Mouse (Mus musculus) yolk sac, embryonic 10.5 days (tissue): ENCODE data around the gene Gaa.
"Not testable (repeated sequence)": the region's sequence is repeated elsewhere in the genome, so short reads cannot be mapped to it uniquely, and the experiment has no call there.

Experiments
- DNase-seq: peaks from one replicate; pipeline ENCODE4 v3.0.0-alpha.2; 2017; ENCODE audit warnings: low spot score

The Gaa gene

DNA sequence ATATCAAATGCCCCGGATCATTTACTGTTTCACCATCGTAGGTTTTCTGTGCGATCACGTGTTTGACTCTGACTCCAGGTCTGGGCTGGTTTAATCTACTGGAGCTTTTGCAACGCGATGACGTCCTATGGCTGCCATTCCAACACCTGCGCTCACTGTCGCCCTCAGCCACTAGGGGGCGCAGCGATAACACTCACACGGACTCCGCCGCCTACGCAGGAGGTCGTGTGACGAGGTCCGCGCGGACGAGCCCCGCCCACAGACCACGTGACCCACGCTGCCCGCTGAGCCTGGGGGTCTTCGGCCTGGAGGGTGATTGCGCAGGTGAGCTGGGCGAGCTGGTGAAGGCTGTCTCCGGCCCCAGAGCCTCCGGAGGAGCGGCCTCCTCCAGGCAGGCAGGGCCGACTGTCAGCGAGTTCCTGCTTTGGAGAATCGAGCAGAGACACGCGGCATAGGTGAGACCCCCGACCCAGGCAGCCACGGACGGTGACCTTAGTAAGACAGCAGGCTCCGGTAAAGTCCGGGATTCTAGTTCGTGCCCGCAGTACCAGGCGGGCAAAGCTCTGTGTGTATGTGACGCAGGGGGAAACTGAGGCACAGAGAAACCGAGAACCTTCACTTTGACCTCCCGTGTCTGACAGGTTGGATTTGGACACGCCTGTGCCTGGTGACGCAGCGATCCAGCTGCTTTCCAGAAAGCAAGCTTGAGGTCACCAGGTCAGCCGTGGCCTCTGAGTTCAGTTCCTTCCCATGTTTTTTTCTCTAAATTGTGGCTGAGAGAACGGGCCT is at the start of gene Gaa:
Gene Gaa, plus strand, starts transcription at position 120 of the 789 bp plus-strand sequence.
- DNase-seq, result peak; percentile 93

DNA sequence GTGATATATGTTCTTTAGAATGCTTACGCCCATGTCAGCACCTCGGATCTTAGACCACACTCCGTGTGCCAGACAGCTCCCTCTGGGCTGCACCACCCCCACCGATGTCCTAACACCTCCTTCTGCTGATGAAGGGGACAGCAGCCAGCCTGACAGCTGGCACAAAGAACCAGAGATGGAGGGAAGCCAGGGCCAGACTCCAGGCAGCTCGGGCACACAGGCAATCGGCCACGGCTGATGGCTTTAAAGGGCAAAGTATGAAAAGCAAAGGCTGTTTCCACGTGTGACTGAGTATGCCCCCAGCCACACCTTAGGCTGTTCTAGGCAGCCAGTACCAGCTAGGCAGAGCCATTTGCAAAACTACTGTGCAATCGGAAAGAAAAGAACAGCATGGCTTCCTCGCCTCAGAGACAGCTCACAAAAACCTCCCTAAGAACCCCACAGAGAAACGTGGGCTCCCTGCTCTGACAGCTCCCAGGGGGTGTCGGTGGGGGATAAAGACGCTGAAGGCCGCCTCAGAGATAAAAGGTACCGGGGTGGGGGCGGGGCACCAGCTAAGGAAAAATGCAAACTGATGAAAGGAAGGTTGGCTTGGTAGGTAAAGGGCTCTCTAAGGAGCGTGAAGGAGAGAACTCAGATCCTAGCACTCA is 47.7 kb upstream of the Gaa start:
- DNase-seq, result no peak

DNA sequence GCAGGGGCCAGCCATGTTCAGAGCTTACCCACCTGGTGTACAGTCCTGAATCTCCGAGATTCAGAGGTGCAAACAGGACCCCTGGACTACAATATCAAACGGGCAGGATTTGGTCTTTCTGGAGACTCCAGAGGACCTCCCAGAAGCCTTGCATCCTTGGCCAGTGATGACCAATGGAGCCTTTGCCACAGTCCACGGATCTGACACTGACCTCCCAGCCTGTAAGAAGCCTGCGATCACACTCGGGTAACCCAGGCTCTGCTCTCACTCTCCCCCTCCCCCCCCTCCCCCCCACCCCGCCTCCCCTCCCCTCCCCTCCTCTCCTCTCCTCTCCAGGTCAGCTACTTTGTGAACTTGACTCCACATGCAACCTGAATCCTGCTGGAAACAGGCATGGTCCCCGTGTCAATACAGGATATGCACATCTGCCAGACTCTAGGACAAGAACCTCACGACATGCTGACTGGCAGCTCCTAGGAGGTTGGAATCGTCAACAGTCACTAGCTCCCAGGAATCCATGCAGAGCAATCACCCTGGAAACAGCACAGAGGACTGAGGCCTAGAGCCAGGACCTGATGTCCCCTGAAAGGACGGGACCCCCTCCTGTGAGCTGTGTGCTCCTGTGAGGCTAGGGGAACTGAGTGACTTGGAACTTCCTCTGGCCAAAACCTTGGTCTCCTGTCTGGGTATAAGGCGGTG is 45.7 kb upstream of the Gaa start:
- DNase-seq, result no peak

GRCm38 (mm10) chr11:119223124-119223890 is 44.4 kb upstream of the Gaa start:
- no peak for DNase-seq

DNA sequence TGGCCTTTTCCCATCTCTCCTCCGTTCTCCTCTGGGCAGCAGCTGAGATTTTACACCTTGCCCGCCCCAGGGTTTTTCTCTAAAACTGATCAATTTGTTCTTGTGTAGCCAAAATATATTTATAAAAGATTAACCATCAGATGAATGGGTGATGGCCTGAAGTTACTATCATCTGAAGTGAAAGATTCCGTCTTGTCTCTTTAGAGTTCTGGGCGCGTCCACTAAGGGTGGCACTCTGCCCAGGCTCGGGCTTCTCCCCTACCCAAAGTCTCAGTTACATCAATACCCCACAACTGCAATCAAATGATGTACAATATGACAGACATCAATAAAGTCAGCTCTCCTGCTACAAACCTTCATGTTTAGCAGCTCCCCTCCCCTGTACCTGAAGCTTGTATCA is 42.8 kb upstream of the Gaa start:
- DNase-seq, result no peak

GRCm38 (mm10) chr11:119225634-119226033 is 42.1 kb upstream of the Gaa start:
- no peak for DNase-seq

DNA sequence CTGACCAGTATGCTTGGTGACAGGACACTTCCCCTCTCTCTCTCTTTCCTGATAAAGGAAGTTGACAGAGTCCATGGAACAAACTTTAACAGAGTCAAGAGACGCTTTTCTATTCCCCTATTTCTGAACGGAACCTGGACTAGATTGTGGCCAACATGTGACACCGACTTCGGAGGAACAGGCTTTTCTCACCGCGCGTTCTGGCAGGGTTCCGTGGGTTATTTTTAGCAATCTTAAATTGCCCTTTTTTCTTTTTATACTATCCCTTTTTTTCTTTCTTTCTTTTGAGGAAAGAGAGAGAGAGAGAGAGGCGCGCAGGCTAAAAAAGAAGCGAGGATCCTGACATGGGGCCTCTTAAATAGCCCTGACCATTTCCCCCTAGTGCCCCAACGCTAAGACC is 40.1 kb upstream of the Gaa start:
- no peak for DNase-seq

DNA sequence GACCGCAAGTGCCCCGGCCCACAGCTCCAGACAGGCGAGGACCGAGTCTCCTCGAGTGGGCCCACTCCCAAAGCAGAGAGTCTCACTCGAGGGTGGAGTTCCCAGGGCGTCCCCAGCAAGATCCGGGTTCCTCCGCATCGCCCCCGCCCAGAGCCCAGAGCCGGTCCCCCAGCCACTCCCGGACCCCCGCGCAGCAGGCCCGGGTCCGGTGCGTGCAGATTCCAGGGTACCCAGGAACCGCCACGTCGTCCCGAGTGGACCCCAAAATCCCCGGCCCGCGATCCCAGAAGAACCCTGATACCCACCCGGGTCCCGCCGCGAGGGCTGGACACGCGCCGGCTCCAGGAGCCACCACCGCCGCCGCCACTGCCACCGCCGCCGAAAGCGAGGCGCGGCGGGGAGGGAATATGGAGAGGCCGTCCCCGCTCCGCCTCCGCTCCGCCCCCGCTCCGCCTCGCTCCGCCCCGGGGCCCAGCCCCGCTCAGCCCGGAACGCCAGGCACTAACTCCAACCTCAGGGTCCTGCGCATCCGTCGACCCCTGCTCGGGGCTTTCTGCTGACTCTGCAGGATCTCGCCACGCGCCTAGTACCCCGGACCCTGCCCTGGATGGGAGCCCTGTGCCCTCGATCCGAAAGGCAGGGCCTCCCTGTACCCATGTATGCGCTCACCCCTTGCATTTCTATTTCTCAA is 39.5 kb upstream of the Gaa start, which contains the start of the genes Tbc1d16 and Ccdc40:
Gene Tbc1d16, minus strand, starts transcription at position 409 of the 691 bp plus-strand sequence.
Gene Ccdc40, plus strand, starts transcription at position 482 of the 691 bp plus-strand sequence.
- DNase-seq, result peak; percentile 81

DNA sequence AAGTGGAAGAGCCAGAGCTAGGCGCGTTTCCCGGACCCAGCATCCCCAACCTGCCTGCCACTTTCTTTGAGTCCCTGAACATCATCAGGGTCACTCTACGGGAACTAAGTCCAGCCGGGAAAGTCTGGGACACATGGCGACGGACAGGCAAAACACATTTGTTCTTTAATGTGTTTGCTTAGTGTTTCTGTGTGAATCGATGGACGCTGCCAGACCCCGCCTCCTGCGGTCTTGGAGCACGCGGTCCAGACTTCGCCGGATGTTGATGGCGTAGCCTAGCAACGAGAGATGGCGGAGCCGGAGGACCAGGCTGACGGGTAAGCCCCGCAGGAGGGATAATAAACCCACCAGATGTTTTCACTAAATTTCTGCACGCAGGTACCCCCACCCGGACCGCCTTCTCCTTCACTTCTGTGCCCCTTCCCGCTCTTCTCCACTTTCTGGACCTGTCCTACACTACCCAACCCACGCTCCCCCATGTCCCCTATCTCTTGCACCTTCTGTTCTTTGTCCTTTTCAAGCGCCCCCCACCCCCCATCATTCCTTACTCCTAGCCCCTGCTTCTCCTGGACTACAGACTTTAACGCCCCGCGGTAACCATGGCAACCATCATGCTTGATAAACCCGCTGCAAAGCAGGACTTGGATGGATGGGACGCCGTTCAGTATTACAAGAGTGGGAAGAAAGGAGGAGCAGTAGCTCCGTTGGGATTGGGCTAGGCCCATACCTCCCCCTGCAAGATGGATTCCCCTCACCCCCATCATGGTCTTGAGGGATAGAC is 38.7 kb upstream of the Gaa start:
- DNase-seq, result peak; percentile 70

DNA sequence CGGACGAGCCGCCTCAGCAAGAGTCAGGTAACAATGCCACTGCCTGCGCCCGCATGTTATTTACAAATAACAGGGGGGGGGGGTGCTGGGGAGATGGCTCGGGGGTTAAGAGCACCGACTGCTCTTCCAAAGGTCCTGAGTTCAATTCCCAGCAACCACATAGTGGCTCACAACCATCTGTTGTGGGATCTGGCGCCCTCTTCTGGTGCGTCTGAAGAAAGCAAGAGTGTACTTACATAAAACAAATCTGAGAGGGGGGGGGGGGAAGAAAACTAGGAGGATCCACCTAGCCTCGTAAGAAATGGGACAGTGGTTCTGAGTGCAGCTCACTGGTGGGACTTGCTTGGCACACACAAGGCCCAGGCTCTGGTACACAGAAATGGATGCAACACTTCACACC is 32.9 kb upstream of the Gaa start:
- DNase-seq, result no peak

GRCm38 (mm10) chr11:119235596-119235995 is 32.1 kb upstream of the Gaa start:
- no peak for DNase-seq

DNA sequence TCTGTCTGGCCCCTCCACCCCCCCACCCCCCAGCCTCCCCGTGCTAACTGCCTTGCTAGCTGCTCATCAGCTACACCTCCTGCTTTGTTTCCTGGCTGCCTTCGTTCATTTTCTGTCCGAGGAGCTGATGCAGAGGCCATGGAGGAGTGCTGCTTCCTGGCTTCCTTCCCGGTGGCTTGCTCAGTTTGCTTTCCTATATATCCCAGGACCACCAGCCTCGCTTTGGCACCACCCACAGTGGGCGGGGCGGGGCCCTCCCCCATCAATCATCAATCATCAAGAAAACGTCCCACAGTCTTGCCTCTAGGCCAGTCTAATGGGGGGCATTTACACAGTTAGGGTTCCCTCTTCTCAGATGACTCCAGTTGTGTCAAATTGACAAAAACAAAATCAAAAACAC is 31.3 kb upstream of the Gaa start:
- no peak for DNase-seq

- no peak for DNase-seq
These were observed 30.7 kb upstream of the Gaa start for GRCm38 (mm10) chr11:119237007-119237406.

DNA sequence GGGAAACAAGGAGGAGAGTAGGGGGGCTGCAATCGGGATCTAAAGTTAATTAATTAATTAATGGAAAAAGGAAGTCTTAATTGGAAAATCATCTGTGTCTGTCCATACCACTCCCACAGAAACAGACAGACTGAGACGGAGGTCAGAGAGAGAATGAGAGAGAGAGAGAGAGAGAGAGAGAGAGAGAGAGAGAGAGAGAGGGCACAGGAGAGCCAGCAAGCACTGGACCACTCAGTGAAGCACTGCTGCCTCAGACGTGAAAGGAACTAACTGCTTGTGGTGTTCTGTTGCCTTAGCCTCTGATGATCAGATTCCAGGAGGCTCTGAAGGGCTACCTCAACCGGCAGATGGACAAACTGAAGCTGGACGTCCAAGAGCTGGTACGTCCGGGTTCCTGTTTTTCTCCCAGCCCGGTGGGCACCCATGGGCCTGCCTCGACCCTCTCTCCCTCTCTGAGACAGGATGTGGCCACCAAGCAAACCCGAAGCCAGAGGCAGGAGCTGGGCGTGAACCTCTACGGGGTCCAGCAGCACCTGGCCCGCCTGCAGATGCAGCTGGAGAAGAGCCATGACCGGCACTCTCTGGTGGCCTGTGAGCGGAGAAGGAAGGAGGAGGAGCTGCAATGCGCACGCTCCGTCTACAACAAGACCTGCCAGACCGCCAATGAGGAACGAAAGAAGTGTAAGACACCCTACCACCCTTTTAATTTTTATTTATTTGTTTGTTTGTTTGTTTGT is 30.0 kb upstream of the Gaa start:
- DNase-seq, result no peak

- DNase-seq, result peak; percentile 62
These were observed 29.4 kb upstream of the Gaa start for GRCm38 (mm10) chr11:119238305-119238721.

GRCm38 (mm10) chr11:119239480-119239879 is 28.2 kb upstream of the Gaa start:
- no peak for DNase-seq

GRCm38 (mm10) chr11:119245543-119245942 is 22.1 kb upstream of the Gaa start:
- not testable (repeated sequence) for DNase-seq

DNA sequence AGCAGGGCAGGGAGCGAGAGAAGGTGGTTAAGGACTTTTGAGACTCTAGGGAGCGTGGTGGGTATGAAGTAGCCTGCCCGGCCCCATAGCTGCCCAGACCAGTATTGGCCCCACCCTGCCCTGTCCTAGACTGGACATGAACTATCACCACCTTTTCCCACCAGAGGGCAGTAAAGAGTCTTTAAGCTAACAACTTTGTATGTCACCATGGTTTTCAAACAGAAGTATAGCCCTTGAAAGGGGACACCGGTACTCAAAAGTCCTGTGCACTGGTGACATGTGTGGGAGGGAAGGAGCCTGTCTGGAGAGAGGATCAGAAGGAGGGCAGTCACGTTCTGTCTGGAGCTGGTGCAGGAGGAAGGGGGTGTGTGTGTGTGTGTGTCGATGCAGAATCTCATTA is 18.7 kb upstream of the Gaa start:
- peak; percentile 56 for DNase-seq

GRCm38 (mm10) chr11:119250998-119251397 is 16.7 kb upstream of the Gaa start:
- DNase-seq, result no peak
